Mouse (Mus musculus): Measurements from ENCODE around the gene Nr1h2.

DNA sequence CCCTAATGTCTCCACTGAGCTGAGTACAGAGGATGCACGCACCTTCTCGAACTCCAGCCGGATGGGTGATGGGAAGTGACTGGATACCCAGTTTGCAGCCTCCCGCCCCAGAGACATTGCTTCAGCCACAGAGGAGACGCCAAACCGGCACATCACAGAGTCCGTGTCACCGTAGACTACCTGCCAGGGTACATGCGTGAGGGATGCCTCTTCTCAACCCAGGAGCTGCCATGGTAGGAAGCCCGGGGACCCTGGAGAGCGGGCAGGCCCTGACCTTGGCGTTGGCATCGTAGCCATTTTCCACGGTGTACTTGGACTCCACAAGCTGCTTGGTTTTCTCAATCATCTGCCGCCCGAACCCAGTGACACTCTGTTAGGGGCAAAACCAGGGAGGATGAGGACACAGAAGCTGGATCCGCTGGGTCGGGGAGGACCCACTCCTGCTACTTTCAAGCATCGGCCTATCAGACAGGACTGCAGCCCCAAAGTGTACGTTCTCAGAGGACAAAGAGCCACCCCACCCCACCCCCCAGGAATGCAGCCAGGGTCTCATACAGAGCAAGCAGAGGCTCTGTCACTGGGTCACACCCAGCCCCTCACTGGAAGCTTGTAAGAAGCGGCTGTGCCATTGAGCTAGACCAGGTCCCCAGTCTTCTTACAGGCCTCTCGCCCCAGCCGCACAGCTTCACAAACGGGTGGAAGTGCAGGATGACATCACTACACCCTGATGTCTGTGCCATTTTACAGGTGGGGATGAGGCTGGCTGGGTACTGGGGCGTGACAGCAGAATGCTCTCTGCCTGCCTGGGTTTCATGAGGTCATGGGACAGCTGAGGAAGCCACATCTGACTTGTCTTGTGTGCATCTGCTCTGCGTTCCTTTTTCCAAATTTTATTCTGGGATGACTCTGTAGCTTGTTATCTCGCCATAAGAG, 17.8 kb downstream of the Nr1h2 start:
- TF ChIP-seq POLR2A (IDR thresholded peaks at IDR 0.05; ENCODE audit: insufficient read depth, low read depth, low read length) (no peak), CTCF (IDR thresholded peaks at IDR 0.05; ENCODE audit: insufficient read depth, low read depth, low read length) (no peak)

Measured in olfactory bulb, adult 2 months (tissue).